Mouse (Mus musculus) erythroblast, embryonic 14.5 days (primary cell): ENCODE measurements at regions not wholly inside any gene's neighbourhood (a gene's known extent, or its start where the extent isn't known, plus 50 kb on each side); places are given as distances from the start of the nearest gene placed in this dataset.

Experiments
- GATA1 ChIP-seq: IDR thresholded peaks from 2 replicates; pipeline ENCODE4 v1.6.1; 2012; ENCODE audit warnings: low read length, inconsistent platforms, mixed read lengths
- TAL1 ChIP-seq: IDR thresholded peaks from 3 replicates; pipeline ENCODE4 v1.6.1; 2012; ENCODE audit warnings: low read length, inconsistent platforms, mixed read lengths

GRCm38 (mm10) chr6:51287807-51288206 lies 144.7 kb upstream of the Nfe2l3 start:
- TF ChIP-seq TAL1 (no peak), GATA1 (no peak)
